Mouse (Mus musculus) monocyte, adult 5-6 weeks (primary cell): Measurements from ENCODE around the gene Olfr457. TPM values are rescaled to one million over a fixed set of nuclear protein-coding genes. Genes with fewer than 3 reads are reported as not detected.
"Not testable (repeated sequence)": the region's sequence is repeated elsewhere in the genome, so short reads cannot be mapped to it uniquely, and the experiment has no call there.

ENCODE experiments used
- ATAC-seq: fragments of 153-309, 156-312 bp; replicated peaks from 2 replicates; pipeline ENCODE4 v1.8.0; 2017; ENCODE audit warnings: mild to moderate bottlenecking; ENCODE audit not compliant: low TSS enrichment, insufficient number of reproducible peaks, severe bottlenecking, poor library complexity, low FRiP score
- total RNA-seq: library from RNA; stranded (forward); fragments of 200-1000, 200-491, 200-594 nt; gene quantifications from 3 replicates; pipeline ENCODE4 v1.2.3, GENCODE M21; 2017

The Olfr457 gene
- 0.19 TPM in 1 of 3 replicates, not detected in the others for total RNA-seq

GRCm38 (mm10) chr6:42476235-42476634 is at the start of gene Olfr457:
Olfr457 (minus strand) TSS chr6:42476335.
- ATAC-seq = no peak

DNA sequence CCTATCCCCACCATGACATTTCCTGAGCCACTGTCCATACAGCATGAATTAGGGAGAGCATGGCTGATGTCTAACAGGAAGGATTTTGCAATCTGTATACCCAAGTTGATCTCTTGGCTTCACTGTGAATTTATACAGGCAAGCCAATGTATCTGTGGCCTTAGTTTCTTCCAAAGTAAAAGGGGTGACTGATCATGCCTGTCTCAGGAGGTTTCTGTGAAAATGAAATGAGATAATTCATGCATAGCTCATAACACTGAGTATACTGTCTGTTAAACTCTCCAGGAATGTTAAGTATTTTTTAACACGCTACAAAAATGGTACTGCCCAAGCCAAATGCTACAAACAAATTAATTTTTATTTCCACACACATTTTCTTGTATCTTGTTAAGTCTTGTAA is 37.3 kb upstream of the Olfr457 start:
- ATAC-seq = no peak

GRCm38 (mm10) chr6:42509311-42509710 is 33.2 kb upstream of the Olfr457 start:
- ATAC-seq = no peak

DNA sequence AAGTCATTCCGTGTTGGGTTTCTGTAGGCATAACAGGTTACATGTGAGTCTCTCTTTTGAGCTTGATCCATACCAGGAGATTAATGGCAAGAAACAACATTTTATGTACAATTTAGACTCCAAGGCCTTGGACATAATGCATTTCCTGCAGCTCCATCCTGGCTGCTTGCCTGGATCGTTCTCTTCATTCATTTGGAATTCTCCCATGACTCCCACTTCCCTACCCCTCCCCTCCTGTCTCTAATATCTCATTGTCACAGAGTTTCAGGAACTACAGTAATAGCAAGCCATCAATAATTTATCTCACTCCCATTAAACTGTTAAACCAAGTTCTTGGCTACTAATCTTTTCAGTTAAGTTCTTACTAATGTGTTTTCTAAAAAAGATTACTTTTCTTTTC is 27.3 kb upstream of the Olfr457 start:
- no peak for ATAC-seq

DNA sequence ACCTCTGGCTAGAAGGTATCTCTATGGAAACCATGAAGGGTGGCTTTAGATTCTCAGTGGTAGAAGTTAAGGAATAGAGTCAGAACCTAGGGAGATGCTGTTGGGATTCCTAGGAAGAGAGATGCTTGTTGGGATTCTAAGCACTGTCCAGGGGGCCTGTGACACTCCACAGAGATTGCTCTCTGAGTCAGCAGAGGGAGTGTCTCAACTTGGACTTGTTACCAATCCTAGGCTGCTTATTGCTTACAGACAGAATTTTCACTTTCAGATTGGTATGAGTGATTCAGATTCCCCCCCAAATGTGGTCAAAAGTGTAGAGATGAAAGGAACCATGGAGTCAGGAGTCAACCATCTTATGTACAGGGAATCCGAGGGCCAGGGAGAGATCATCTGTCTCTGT is 13.6 kb upstream of the Olfr457 start:
- no peak for ATAC-seq

DNA sequence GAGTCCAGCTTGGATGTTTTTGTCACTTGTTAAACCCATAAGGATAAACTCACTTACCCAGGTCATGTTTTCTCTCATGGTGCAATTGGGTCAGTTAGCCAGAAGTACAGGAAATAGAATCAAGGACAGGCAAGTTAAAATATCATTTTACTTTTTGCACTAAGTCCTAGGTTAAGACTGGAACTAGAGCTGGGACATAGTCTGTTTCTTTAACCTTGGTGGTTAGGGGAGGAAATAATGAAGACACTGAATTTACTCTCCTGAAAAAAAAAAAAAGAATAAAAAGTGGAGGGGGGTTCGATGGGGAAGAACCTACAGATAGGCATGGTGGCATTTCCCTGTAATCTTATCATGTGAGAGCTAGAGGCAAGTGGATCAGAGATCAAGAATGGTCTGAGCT is 11.0 kb upstream of the Olfr457 start, which contains the start of gene Olfr456:
Gene Olfr456 (minus strand): TSS at position 101 of the 400 bp plus-strand sequence.
- no peak for ATAC-seq

DNA sequence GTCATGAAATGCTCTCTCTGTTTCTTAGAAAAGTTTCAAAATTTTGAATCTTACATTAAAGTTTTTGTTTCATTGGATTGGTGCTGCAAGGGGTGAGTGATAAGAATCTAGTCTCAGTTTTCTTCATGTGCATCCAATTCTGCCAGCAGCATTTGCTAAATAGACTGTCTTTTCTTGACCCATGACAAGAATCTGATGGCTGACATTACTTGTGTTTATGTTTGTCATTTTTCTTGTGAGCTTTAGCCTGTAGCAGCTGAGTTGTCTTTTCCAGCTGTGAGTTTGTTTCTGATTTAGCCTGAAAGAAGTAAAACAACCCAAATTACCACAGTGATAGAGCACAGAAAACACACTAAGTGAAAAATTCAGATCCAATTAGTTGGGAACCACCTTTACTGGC is 8.5 kb upstream of the Olfr457 start:
- no peak for ATAC-seq

- ATAC-seq = not testable (repeated sequence)
Measured at GRCm38 (mm10) chr6:42471298-42471697, 4.8 kb downstream of the Olfr457 start.

- no peak for ATAC-seq
Measured at GRCm38 (mm10) chr6:42470542-42470941, 5.6 kb downstream of the Olfr457 start.

DNA sequence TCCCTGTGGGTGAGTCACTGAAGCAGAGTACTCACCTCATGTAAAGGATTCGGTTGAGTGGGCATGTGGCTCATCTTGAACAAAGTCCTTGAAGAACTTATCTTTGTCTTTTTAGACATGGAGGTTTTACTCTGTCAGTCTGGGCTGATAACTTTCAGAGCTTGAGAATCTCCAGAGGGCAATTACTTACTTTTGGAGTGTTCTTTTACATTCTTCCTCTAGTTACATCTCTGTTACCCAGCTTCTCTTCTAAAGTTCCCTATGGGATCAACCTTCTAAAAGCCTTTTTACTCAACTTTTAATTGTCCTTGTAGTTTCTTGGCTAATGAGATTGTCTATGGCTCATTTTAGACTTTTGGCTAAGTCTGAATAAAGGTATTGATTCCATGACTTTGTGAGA is 11.0 kb downstream of the Olfr457 start, which contains the start of gene Olfr458:
Gene Olfr458 (minus strand): TSS at position 101 of the 400 bp plus-strand sequence.
- no peak for ATAC-seq

DNA sequence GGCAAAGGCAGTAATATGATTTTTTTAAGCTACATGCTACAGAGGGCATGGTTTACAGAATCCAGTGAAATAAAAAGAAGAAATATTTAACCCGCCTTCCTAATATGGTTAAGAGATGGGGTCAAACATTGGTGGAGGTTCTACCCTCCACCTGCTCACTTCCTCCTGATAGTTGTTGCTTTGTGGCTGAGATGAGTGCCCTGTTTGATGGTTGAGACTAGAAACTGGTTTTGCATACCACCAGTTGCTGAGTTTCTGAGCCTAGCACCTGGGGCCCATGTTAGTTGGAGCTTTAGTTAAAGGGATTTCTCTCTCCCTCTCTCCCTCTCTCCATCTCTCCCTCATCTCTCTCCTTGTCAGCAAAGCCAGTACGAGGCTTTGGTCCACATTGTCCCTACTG is 28.8 kb downstream of the Olfr457 start:
- ATAC-seq = no peak

DNA sequence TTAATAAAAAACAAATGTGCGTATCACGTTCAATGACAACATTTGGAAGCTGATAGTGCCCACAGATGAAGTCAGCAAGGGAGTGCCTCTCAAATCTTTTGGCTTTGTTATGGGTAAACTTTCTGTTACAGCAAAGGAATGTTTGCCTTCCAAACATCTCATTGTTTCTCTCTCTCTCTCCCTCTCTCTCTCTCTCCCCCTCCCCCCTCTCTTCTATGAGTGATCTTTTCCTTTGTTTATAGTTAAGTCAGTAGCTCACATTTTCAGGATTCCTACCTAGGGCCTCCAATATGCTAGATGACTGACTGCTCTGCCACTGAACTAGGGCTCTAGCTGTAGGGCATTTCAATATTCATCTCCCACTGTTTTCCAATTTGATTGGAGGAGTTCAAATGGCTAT is 31.6 kb downstream of the Olfr457 start:
- ATAC-seq = no peak

- no peak for ATAC-seq
Measured at GRCm38 (mm10) chr6:42441395-42441794, 34.7 kb downstream of the Olfr457 start.

DNA sequence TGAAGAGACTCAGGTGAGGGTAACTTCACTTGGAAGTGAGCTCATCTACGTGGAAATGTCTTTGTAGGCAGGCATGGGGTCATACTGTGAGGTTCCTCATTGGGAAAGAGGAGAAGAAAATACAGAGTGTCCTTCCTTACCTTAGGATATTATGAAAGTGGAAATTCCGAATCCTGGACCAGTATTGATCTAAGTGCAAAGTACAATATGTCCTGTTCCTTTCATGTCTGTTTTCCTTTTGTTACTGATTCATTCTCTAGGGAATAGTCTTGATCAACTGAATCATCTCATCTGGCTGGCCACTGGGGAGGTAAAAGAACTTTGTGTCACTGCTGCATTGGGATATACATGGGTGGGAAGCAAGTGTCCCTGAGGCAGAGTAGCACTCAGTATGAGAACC is 40.6 kb downstream of the Olfr457 start:
- no peak for ATAC-seq

GRCm38 (mm10) chr6:42434446-42434845 is 41.7 kb downstream of the Olfr457 start, which contains the start of gene Tas2r126:
Tas2r126 (plus strand) TSS chr6:42434535.
- no peak for ATAC-seq

GRCm38 (mm10) chr6:42433554-42433953 is 42.6 kb downstream of the Olfr457 start:
- no peak for ATAC-seq

DNA sequence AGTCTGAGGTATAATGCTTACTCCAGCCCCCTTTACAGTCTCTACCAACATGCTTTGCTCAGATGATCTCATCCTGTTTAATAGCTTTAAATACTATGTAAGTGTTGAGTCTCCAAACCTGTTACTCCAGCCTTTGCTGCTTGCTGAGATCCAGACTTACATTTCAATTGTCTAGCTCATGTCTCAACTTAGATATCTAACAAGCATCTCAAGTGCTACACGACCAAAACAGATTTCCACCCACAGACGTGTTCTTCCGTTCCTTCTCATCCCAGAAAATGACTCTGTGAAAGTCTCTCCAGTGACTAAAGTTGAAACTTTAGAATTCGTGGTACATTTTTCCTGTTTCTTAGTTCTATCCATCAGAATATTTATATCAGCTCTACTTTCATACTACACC is 49.8 kb downstream of the Olfr457 start:
- no peak for ATAC-seq

- ATAC-seq = no peak
Measured at GRCm38 (mm10) chr6:42424472-42424871, 51.7 kb downstream of the Olfr457 start.

DNA sequence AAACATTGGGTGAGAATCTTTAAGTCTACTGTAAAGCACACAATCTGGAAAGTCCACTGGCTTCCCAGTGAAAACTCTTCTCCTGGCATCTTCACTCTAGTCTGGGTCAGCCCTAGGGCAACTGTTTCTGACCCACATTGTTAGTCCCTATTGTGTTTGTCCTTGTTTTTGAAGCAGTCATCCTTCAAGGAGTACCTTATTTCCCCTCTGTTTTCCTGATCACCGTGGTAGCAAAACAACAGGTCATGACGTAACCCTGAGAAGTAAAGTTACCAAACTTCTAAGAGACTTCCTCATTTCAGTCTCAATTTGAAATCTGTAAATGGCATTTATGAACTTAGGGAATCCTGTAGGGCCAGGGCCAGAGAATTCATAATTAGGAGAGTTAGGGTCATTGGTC is 54.7 kb downstream of the Olfr457 start:
- peak; percentile 87 for ATAC-seq

DNA sequence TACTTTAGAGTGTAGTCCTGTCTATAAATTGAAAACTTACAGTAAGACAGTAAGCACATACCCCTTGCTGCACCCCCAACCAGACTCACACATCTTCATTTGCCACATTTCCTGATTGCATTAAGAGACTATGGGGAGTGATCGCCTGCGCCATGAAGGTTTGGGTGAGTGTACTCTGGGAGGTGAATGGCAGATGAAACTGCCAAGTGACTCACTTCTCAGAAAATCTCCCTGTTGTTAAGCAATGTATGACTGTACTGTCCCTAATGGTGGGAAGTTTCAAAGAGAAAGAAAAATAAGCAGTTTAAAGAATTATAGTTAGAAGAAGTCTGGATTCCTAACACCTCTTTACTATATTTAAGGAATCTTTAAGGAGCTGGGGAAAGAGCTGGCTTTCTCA is 56.7 kb downstream of the Olfr457 start:
- peak; percentile 50; the same call in 1 of the 2 replicates for ATAC-seq
